Mouse (Mus musculus) C3H10T1/2 (cell line): Measurements from ENCODE around the gene Zfp292. TPM values are rescaled to one million over a fixed set of nuclear protein-coding genes. Genes with fewer than 3 reads are reported as not detected.

Experiments used
- polyA plus RNA-seq, 2 experiments: library from polyadenylated mRNA; unstranded; fragments of >200 nt; fragmentation: generic; extraction: Trizol; gene quantifications; one replicate each; pipeline ENCODE4 v1.2.1; 2012; ENCODE audit warnings: missing spikeins in 2 of 2

The Zfp292 gene
- polyA plus RNA-seq, result 1 to 10 TPM in 1 of 2 experiments, under 1 TPM in 1; 0.12 to 1.6 TPM

GRCm38 (mm10) chr4:34882818-34883217, at the start of gene Zfp292:
Zfp292 (minus strand) TSS chr4:34882960.

GRCm38 (mm10) chr4:34893479-34893878, 10.7 kb upstream of the Zfp292 start, which contains the start of gene Cga:
Cga (plus strand) TSS chr4:34893779.

GRCm38 (mm10) chr4:34777677-34778527, 104.9 kb downstream of the Zfp292 start, which contains the start of gene Smim8:
Smim8 (minus strand) TSS chr4:34778423.

DNA sequence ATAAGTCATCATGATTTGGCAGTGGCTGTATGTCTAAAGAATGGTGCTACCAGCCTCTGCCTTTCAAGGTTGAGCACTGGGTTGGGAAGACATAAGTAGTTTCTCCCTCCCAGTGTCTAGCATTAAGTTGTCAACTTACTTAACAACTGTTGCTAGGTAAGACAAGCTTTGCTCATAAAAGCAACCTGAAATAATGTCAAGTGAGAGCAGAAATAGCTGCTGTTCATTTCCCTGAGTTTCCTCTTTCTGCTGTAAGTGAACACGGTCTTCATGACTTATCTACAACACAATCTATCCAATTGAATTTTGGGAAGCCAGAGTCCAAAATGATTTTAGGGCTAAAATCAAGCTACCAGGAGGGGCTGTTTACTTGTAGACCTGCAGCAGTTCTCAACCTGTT, 126.6 kb downstream of the Zfp292 start, which contains the start of gene Gm136:
Gene Gm136 (minus strand): TSS at position 101 of the 400 bp plus-strand sequence.

Other genes starting within 250 kb of the Zfp292 start
- gene Slc35a1, start 195.5 kb downstream of the Zfp292 start, polyA plus RNA-seq, result 10 to 100 TPM in 1 of 2 experiments, 1 to 10 TPM in 1; 1.9 to 20.7 TPM
- gene Cfap206, start 152.8 kb downstream of the Zfp292 start, polyA plus RNA-seq, result under 1 TPM in 1 of 2 experiments, not detected in 1; 0.07 TPM
- gene Gm136, start 126.7 kb downstream of the Zfp292 start, polyA plus RNA-seq, result not detected
- gene Smim8, start 104.5 kb downstream of the Zfp292 start, polyA plus RNA-seq, result 10 to 100 TPM in 1 of 2 experiments, 1 to 10 TPM in 1; 6.2 to 27.7 TPM
- gene Cga, start 10.8 kb upstream of the Zfp292 start, polyA plus RNA-seq, result not detected